In genomic region chr17:83997778-83998177, GRCm38 (mm10) we compare ENCODE assay signal across 9 mouse cellular contexts.
DNase-seq lines count a peak whose midpoint lies in the region; ATAC-seq and TF ChIP-seq lines count a peak whose summit lies in the region.
"Had no signal": no experiment of that assay in that cellular context is flagged by ENCODE, and none has a peak within 500 bp of the region (broad histone marks: within the 10 kb centered on the region; RNA-seq: fewer than 3 reads in every experiment).

No protein-coding gene starts in this region.

- H3K4me1 ChIP-seq in hindbrain, postnatal 0 days (ENCODE audit: insufficient read depth, low read length): no peaks in the 10 kb centered on the region
- no peaks in the 10 kb centered on the region for H3K4me1 ChIP-seq in hindbrain, embryonic 14.5 days (replicated peaks; ENCODE audit: control insufficient read depth, insufficient read depth, low read length)
- no peaks in the 10 kb centered on the region for H3K4me1 ChIP-seq in stomach, embryonic 14.5 days (ENCODE audit: control insufficient read depth, insufficient read depth, low read length)

- peak; percentile 53 for TF ChIP-seq CTCF in hindbrain, postnatal 0 days (IDR thresholded peaks at IDR 0.05; ENCODE audit: low read depth)

- H3K4me3 ChIP-seq in hindbrain, postnatal 0 days (ENCODE audit: low read length): no peak overlapping the region
- H3K4me3 ChIP-seq in hindbrain, embryonic 14.5 days (replicated peaks; ENCODE audit: low read length): no peak overlapping the region
- no peak overlapping the region for H3K4me3 ChIP-seq in stomach, embryonic 14.5 days (ENCODE audit: low read depth, low read length)
- H3K4me3 ChIP-seq: embryonic facial prominence, embryonic 12.5 days had no signal

- no peak overlapping the region for H3K27ac ChIP-seq in hindbrain, postnatal 0 days
- H3K27ac ChIP-seq in hindbrain, embryonic 14.5 days: no peak overlapping the region
- H3K27ac ChIP-seq in stomach, embryonic 14.5 days (ENCODE audit: low read length): peak overlapping the region; percentile 89
- H3K27ac ChIP-seq: embryonic facial prominence, embryonic 12.5 days had no signal

- no peak for ATAC-seq in hindbrain, postnatal 0 days
- no peak for ATAC-seq in hindbrain, embryonic 14.5 days (ENCODE audit: low FRiP score)
- no peak for ATAC-seq in stomach, embryonic 14.5 days (ENCODE audit: insufficient number of reproducible peaks, insufficient read depth, low FRiP score, low read depth)

- no peaks in the 10 kb centered on the region for H3K36me3 ChIP-seq in hindbrain, postnatal 0 days (ENCODE audit: insufficient read depth, low read length)
- no peaks in the 10 kb centered on the region for H3K36me3 ChIP-seq in hindbrain, embryonic 14.5 days (replicated peaks; ENCODE audit: control insufficient read depth, insufficient read depth)
- no peaks in the 10 kb centered on the region for H3K36me3 ChIP-seq in stomach, embryonic 14.5 days (ENCODE audit: control insufficient read depth, insufficient read depth, low read length)
- H3K36me3 ChIP-seq: embryonic facial prominence, embryonic 12.5 days had no signal

- WGBS in hindbrain, postnatal 0 days: 88% methylated on average over 11 of the region's 11 CpGs
- 92% methylated on average over 11 of the region's 11 CpGs for WGBS in hindbrain, embryonic 14.5 days
- WGBS in stomach, embryonic 14.5 days: 76% methylated on average over 11 of the region's 11 CpGs

- DNase-seq in hindbrain, postnatal 0 days (ENCODE audit: low spot score): no peak
- DNase-seq in hindbrain, embryonic 14.5 days (ENCODE audit: low spot score): no peak
- peak; percentile 40 to 56 for DNase-seq in adrenal gland, postnatal 4 days (ENCODE audit: low spot score in 2 of 2)
- DNase-seq in heart, postnatal 14 days: peak; percentile 71 to 83
- DNase-seq in layer of hippocampus, adult 9-11 months: peak; percentile 58
- DNase-seq in lung, postnatal 4 days: peak; percentile 76 to 87
- no peak for DNase-seq in cerebellum, adult 9-11 months

- H3K4me2 ChIP-seq in hindbrain, postnatal 0 days (ENCODE audit: low read depth, low read length): no peak overlapping the region
- no peak overlapping the region for H3K4me2 ChIP-seq in hindbrain, embryonic 14.5 days (replicated peaks)
- no peak overlapping the region for H3K4me2 ChIP-seq in stomach, embryonic 14.5 days (replicated peaks; ENCODE audit: low read depth, low read length)
- H3K4me2 ChIP-seq: embryonic facial prominence, embryonic 12.5 days had no signal

- intact Hi-C loops in heart, postnatal 14 days (cut with DNase I): no loop called here

- no peaks in the 10 kb centered on the region for H3K9me3 ChIP-seq in hindbrain, postnatal 0 days (ENCODE audit: low read length)
- no peaks in the 10 kb centered on the region for H3K9me3 ChIP-seq in hindbrain, embryonic 14.5 days (ENCODE audit: control insufficient read depth, low read length)
- H3K9me3 ChIP-seq in stomach, embryonic 14.5 days (ENCODE audit: control insufficient read depth, low read depth, low read length): no peaks in the 10 kb centered on the region
- H3K9me3 ChIP-seq: embryonic facial prominence, embryonic 12.5 days had no signal

- no peak overlapping the region for H3K9ac ChIP-seq in hindbrain, postnatal 0 days (replicated peaks; ENCODE audit: low read length)
- H3K9ac ChIP-seq in hindbrain, embryonic 14.5 days: no peak overlapping the region
- no peak overlapping the region for H3K9ac ChIP-seq in stomach, embryonic 14.5 days (replicated peaks; ENCODE audit: low read depth, low read length)
- H3K9ac ChIP-seq: embryonic facial prominence, embryonic 12.5 days had no signal

- no peaks in the 10 kb centered on the region for H3K27me3 ChIP-seq in hindbrain, postnatal 0 days (ENCODE audit: insufficient read depth, low read length)
- H3K27me3 ChIP-seq in hindbrain, embryonic 14.5 days (ENCODE audit: control insufficient read depth, insufficient read depth, low read length): no peaks in the 10 kb centered on the region
- H3K27me3 ChIP-seq in stomach, embryonic 14.5 days (ENCODE audit: control insufficient read depth, insufficient read depth, low read length): no peaks in the 10 kb centered on the region
- H3K27me3 ChIP-seq: embryonic facial prominence, embryonic 12.5 days had no signal

Comparison
In these comparisons a context has a peak if more than half of its experiments do, and no peak if none do; other contexts are left out.
1. DNase-seq: peak in adrenal gland, postnatal 4 days (2 of 2), heart, postnatal 14 days (2 of 2), layer of hippocampus, adult 9-11 months (single experiment) and lung, postnatal 4 days (2 of 2); none in hindbrain, postnatal 0 days (single experiment), hindbrain, embryonic 14.5 days (single experiment) and cerebellum, adult 9-11 months (single experiment).